Mouse (Mus musculus) gastrocnemius, adult 18-20 months (tissue): ENCODE data around the gene Arhgef17. TPM values are rescaled to one million over a fixed set of nuclear protein-coding genes. Genes with fewer than 3 reads are reported as not detected.

Experiments
- DNase-seq: peaks from one replicate; pipeline ENCODE4 v3.0.0; 2021; ENCODE audit warnings: low spot score
- total RNA-seq, 2 experiments: library from RNA; stranded (reverse); gene quantifications; 2 replicates each; pipeline ENCODE4 v1.2.3; 2021

Arhgef17 gene
- total RNA-seq, 2 experiments from 2014 or later, result 32.1 to 35.5 TPM

DNA sequence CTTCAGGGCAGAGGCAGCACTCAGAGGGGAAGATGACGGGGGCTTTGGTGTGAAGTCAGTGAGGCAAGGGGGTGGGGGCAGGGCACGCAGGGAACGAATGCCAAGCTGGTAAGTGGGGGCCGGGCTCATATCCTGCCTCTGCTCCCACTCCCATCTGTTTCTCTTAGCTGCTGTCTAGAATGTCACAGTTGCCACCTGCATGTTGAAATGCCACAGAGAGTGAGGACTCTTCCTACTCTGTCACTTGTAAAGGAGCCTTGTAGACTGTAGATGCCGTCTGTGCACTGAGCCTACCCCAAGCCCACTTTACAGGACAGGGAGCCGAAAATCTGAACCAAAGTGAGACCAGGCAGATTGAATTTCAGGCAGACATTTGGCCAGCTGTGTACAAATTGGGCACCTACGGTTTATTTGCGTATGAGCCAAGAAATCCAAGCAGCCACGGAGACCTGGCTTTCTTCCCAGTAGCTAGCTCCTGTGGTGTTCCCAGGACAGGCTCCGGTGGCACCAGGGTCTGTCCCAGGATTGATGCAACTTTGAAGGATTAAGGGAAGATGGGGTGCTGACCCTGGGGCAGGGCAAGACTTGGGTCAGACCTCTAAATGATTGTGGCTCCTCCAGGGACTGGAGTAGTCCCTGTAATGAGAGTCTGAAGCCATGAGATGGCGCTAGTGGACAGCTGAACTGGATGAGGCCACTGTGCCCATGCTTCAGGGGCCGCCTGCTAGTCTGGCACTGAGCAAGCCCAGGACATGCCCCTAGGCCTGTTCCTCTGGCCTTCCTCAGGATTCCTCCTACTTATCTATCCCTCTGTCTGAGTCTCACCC lies 11.1 kb upstream of the Arhgef17 start:
- DNase-seq, result peak; percentile 70

DNA sequence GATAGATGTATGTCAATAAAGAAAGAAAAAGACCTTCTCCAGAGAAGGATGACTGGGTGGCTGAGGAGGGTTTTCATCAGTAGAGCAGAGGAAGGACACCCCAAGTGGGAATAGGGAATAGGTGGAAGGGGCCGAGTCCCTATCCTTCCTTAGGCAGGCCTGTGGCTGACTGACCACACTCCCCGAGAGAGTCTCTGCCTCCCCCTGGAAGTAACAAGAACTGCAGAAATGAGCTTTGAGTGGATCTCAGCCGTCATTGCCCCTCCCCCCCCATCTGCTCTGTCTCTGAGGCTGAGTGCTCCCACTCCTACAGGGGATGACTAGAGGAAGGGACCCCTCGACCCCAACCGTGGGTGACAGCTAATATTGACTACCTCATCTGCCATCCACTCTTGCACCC lies 9.3 kb upstream of the Arhgef17 start:
- DNase-seq, result no peak

DNA sequence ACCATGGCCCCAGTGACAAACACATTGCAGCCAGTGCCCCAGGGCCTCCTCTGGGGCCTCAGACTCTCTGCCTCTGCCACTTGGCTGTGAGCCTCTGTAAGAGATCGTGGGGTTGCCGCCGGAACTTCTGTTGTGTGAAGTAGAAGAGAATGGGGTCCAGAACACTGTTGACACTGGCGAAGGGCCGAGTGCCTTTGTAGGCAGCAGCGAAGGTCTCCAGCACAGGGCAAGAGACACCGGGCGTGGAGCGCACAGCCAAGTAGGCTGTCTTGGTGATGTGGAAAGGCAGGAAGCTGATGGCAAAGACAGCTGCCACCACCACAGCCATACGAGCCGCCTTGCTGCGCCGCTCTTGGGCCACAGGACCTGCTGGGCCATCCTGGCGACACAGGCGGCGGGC lies 6.2 kb upstream of the Arhgef17 start:
- no peak for DNase-seq

DNA sequence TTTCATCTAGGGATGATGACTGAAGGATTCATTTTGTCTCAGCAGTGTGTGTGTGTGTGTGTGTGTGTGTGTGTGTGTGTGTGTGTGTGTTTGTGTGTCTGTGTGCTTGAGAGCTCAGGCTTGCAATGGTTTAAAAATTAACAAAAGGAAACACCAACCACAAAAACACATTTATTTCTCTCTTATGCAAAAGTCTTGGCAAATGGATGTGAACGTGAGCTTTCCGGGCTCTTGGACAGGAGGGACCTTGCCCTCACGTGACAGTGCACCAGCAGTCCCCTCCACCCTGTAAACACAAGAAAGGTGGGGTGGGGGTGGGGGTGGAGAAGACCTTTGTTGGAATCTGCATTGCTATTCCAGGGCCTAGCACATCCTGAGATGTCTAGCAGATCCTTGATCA lies 5.6 kb upstream of the Arhgef17 start:
- no peak for DNase-seq

DNA sequence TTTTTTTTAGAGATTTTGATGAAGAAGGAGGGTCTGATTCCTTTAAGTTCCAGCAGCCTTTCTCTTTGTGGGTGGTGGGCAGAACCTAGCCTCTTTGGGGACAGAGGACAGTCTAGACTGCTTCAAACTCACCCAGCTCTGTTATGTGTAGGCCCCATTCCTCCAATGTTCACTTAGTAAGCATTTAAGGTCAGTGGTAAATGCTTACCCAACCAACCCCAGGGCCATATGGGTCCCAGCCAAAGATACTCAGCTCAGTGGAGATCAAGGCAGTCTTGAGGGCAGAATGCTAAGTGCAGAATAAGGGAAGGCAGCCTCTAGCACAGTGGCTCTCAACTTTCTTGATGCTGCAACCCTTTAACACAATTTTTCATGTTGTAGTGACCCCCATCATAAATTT lies 1.6 kb upstream of the Arhgef17 start:
- DNase-seq, result no peak

DNA sequence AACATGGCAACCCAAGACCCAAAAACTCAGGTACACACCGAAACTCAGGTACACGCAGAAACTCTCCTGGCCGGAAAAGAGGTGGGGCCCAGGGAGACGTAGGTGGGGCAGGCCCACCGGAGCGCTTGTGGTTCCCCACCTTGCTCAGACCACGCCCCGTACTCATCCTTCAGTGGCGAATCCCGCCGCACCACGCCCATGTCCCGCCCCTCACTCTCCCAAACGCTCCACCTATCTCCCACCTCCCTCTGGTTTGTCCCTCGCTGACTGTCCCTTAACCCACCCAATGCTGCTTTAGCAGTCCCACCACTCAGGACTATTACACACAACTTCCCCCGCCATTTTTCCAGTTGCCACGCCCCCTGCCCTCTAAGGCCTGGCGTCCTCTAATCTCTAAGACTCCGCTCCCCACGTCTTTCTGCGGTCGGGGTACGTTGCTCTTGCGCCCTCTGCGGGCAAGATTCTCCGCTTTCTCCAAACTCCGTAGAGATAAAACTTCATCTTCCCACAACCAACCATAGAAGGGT lies 637 bp upstream of the Arhgef17 start:
- peak; percentile 90 for DNase-seq

DNA sequence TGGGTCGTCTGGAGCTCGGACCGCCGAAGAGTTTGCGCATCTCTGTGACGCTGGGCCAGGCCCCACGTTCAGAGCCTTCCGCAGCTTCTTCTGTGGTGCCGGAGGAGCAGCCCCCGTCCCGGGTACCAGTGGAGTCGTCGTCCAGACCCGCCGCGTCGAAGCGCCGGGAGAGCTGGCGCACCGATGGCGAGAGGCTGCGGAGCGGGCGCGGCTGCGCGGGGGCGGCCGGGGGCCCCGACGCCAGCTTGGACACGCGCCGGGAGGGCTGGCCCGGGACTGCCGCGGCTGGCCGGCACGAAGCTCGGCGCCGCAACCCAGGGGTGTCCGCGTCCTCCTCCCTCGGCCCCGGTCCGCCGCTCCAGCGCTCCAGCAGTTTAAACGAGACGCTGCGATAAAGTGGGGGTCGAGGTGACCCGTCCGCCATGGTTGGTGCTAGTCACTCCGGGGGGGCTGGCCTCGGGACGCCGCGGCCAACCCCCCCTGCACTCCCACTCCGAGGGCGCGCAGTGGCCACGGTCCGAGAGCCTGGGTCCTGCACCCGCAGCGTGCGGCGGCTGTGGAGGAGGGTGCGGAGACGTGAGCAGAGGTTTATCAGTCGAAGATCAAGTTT lies 486 bp downstream of the Arhgef17 start:
- no peak for DNase-seq

DNA sequence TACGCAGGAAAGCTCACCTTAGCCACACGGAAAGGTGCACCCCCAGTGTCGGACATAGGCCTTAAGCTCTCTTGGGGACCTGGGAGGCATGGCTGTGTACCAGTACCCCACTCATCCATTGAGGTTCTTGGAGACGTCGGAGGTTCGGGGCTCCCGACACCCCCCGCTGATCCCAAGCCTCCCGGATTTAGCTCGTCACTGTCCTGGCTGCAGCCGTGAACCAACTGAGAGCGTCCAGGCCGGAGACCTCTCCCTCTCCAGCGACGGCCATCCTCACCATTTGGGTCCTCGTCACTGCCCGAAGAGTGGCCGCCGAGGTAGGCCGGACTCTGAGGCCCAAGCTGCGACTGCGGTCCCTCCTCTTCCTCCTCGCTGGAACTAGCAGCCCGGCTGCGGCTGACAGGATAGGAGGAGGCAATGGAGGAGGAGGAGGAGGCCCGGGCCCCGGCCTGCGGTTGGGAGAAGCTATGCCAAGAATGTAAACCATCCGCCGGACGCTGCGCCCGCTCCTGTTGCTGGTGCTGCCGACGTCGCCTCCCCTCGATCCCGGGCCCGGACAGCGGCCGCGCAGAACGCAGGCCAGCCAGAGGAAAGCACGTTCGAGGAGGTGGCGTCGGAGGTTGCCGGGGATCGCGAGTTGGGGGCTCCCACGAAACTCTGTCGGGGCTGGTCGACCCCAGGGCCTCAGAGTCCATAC lies 1.1 kb downstream of the Arhgef17 start:
- no peak for DNase-seq

DNA sequence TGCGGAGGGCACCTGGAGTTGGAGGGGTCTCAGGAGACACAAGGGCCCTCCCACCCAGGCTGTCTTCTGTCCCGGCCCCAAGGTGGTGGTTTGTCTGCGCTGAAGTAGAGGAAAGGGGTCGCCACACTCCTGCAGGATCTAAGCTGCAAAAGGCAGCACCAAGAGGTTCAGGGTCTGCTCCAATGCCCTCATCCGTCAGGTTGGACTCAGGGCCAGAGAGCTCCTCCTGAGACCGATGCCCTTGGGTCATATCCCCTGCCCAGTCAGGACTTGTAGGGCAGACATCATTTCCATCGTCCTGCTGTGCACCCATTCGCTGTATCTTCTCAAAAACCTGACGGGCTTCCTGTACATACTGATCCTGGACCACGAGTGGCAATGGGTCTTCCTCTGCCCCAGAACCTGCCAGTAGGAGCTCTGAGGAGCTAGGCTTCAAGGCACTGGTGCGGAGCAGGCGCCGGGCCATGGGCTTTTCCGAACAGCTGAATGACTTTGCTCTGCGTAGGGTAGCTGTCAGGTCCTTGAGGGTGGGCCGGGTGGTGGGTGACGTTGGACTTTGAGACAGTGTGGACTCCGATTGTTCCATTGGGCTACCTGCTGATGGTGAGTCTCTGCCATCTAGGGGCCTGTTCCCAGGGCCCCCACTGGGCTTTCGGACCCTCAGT lies 2.1 kb downstream of the Arhgef17 start:
- no peak for DNase-seq

DNA sequence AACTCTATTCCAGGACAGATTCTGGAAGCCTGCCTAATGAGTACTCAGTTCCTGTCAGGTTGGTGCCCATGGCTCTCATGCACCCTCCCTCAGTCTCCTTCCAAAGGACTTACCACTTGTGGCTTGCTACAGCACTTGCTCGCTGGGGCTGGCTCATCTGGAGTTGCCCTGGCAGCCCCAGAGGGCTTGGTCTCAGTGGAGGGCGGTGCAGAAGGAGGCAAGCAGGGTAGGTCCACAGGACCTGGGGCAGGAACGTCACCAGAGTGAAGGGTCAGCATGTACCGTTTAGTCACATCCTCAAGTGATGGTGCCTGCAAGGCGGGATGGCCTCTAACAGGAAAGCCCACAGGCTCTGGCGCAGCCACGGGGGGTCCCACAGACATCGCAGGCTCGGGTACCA lies 3.5 kb downstream of the Arhgef17 start:
- no peak for DNase-seq

DNA sequence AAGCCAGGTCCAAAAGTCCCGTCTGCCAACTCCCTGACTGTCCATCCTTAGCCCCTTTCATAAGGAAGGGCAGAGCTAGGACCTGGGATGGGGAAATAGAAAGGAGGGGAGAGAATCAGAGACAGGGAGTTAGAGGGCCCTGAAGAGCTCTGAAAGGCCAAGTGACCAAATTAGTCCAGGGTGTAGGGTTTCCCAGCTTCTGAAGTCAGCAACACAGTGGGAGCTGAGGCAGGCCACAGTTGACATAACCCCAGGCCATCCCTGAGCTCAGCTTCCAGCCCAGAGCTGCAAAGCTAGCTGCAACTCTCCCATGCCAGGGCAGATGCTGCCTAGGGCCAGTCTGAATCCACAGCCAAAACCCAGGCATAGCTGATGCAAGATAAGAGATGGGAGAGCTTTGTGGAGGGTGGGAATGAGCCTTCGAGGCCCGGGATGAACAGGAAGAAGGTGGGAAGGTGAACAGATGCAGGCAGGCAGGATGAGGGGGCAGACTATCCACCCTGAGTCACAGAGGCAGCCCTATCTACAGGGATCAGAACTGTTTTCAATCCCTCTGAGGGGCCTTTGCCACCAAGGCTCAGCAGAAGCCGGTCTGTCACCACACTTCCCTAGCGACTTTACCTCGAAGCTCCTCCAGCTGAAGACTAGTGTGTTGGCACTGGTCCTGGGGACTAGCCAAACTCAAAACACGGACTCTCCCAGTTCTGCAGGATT lies 4.5 kb downstream of the Arhgef17 start:
- DNase-seq, result peak; percentile 74

DNA sequence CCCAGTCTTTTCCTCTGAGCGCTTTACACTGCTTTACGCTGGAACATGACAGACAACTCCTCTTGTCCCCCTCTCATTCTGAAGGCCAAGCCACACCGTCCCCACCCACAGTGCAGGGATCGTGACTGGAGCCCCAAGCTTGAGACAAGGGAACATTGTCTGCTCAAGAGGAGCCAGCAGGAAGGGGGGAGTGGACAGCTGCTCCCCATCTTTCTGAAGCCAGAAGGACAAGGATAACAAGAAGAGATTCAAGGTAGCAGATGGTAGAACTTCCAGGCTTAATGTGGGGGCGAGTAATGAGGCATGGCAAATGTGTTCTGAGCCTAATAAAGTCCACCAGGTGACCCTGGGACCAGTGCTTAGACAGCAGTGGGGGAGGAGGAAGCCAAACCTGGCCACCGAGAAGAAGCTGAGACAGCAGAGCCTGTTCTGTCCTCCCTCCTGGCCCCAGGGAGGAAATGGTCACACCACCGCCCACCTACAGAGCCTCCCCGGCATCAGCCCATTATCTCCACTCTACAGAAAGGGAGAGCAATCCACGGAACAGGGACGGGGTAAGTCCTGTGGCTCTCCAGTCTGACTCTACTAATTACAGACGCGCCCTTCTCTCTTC lies 5.5 kb downstream of the Arhgef17 start:
- DNase-seq, result no peak

DNA sequence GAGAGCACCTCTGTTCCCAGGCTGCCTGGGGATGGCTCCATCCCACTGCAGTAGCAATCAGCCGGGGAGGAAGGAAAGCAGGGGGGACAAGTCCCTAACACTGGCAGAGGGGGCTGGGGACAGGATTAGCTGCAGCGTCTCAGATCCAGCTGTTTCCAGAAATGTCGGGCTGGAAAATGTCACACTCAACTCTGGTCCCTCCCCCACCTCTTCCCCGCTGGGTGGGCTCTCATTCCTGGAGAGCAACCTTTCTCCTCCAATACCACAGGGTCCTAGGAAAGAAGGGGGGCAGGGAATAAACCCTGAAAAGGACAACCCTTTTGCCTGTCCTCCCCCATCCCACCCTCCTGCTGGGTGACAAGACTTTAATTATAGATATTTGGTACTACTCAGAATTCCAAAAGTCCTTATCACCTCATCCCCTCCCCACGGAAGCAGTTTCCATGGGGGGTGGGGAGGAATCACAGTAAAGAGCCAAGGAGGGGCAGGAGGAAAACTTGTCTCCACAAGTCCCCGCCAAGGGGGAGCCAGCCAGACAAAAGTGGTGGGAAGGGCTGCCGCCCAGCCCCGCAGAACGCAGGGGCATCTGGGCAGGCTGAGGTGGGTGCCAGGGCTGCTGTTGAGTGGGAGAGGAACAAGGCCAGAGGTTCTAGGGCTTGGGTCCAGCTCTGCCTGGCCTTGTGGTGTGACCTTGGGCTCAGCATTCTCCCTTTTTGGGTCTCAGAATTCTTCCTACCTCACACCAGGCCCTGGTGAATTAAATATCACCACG lies 7.0 kb downstream of the Arhgef17 start:
- DNase-seq, result no peak

DNA sequence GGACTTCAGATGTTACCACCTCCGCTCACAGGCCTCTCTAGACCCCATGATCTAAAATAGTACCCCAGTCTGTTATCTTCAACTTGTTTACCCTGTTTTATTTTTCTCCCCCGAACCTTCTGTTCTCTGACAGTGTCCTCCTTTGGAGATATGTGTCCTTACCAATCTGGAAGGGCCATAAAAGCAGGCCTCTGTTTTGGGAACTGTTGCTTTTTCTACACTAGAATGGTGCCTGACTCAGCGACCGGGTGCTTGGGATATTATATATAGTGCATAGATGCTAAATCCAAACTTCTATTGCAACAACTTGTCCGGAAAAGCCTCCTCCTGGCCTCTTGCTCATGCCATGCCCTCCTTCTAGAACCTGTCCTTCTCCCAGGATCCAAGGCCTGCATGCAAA lies 7.7 kb downstream of the Arhgef17 start:
- DNase-seq, result no peak

DNA sequence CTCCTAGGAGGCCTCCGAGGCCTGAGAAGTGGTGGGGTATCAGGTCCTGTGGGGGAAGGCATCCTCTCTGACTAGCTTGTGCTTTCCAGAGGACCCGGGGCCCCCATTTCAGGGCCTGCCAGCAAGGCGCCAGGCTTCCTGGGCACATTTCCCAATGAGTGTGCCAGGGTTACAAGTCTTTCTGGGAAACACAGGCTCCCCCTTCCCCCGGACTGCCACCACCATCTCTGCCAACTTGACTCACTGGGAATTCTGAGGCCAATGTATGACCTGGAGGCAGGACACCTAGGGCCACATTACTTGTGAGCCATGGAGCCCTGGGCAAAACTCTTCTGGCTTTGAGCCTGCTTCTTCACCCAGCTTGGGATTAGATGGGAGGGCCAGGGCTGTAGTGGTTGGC lies 9.0 kb downstream of the Arhgef17 start:
- no peak for DNase-seq

DNA sequence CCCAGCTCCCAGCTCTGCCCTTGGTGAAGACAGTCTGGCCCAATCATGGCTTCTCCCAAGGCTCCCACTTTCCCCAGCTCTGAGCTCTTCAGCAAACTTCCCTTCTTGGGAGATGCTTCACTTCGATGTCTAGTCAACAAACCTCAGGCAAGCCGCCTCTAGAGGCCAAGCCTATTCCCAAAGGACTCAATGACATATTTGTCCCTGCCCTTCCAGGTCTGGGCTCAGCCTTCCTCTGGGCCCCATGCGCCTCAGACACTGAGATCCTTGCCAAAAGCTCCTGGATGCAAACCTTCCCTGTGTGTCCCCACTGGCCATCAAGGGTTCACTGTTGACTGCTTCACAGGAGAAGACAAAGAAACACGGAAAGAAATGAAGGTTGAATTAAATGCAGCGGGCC lies 10.6 kb downstream of the Arhgef17 start:
- no peak for DNase-seq

DNA sequence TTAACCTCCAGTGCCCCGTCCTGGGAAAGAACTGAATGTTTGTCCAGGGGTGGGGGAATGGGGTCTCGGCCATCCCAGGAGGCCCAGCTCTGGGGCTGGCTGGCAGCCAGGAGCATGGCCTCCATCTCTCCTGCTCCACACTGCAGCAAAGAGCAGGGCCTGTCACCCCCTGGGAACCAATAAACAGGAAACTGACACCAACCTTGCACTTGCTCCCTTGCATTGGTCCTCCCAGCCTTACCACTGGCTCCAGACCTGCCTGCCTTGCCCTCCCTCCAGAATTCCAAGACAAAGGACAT lies 12.1 kb downstream of the Arhgef17 start:
- no peak for DNase-seq

DNA sequence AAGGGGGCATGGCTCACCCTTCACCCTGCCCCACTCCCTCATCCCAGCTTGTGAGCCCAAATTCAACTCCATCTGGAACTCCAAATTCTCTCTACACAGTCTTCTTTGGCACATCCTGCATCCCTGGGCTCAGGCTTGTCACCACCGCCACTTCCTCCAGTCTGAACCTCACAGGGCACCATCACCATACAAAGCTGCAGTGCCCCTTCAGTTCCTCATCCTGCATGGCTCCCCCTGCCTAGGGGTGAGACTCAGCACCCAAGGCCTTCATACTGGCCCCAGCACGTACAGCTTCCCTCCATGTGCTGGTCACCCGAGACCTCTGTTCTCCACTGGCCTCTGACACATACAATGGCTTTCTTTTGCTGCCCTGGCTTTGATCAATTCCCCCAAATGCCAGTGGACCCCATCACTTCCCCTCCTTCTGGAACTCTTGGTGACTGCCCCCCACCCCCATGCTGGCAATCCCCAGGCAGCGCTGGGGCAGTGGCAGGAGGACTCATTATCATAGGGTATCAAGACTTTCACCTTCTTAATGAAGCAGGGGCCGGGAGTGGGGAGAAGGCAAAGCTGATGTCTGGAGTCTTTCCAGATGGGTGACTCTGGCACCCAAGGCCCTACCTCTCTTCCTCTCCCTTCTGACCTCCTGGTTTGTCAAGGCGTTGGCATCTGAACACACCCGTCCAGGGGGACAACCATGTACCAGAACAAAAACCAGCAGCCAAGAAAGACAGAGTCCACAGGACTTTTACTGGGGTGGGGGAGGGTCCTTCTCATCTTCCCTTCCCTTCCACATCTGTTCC lies 12.7 kb downstream of the Arhgef17 start:
- no peak for DNase-seq

DNA sequence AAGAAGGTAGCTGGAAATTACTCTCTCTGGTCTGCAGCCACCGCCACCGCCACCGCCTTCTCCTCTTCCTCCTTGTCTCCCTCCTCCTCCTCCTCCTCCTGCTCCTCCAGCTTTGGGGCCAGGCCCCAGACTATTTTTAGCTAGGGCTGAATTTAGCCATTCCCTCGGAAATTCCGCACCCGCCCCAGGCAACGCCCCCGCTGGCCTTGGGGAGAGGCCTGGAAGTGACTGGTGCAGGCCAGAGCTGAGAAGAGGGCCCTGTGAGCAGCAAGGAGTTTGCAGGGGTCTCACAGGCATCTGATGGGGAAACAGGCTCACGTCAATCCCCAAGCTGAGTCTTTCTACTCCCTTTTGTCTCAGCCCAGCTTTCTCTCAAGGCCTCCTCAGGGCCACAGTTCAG lies 13.7 kb downstream of the Arhgef17 start:
- peak; percentile 68 for DNase-seq
